Mouse (Mus musculus) E14TG2a.4 (cell line): ENCODE data around the gene Swt1.

ENCODE experiments used
- CTCF ChIP-seq: conservative IDR thresholded peaks from 2 replicates; pipeline ENCODE4 v1.5.1; 2014; ENCODE audit warnings: low read length
- POU5F1 ChIP-seq: IDR thresholded peaks from 2 replicates; pipeline ENCODE4 v1.6.1; 2014; ENCODE audit warnings: low read length, borderline replicate concordance

DNA sequence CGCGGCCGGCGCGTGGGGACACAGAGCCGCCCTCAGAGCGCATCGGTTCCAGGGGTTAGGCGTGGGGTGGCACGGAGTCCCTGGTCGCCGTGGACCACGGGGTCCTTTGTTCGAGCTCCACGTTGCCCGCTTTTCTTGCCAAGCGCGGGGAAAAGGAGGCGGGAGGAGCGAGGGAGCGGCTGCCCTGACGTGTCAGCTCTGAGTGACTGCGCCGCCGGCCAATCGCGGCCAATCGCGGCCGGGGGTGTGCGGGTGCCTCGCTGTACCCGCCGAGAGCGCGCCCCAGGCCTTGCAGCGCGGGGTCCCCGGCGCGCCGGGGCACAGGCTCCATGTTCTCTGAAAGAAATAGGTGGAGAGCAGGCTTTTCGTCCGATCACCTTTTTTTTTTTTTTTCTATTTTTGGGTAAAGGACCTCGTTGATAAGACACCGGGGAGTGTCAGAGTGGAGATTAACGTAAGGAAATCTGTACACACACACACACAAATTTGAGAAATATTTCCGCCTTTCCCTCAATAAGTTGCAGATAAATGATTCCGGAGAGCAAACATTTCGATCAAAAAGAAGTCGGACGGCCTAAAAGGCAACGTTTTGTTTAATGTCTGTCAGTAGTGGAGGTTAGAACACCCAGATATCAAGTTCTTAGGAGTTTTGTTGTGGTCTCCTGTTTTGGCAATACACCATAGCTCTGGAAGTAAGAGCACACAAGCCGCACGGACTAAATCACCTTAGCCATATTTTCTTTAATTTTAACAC is 83.0 kb downstream of the Swt1 start:
- TF ChIP-seq CTCF (no peak), POU5F1 (no peak)
